Mouse (Mus musculus): ENCODE measurements around the gene Mosmo.

The Mosmo gene

GRCm38 (mm10) chr7:120771389-120771788, 94.0 kb downstream of the Mosmo start:
- no peak for DNase-seq (ENCODE audit: low spot score)

- peak; percentile 19 for DNase-seq (ENCODE audit: low spot score)
Measured at GRCm38 (mm10) chr7:120778012-120778411, 100.6 kb downstream of the Mosmo start.
